Mouse (Mus musculus) gastrocnemius, postnatal 10 days (tissue): ENCODE results near the gene Sgta. TPM values are rescaled to one million over a fixed set of nuclear protein-coding genes. Genes with fewer than 3 reads are reported as not detected.
"Not testable (repeated sequence)": the region's sequence is repeated elsewhere in the genome, so short reads cannot be mapped to it uniquely, and the experiment has no call there.

Source experiments
- DNase-seq: peaks from one replicate; pipeline ENCODE4 v3.0.0; 2021; ENCODE audit warnings: mixed read lengths
- total RNA-seq, 2 experiments: library from RNA; stranded (reverse); gene quantifications; 2 replicates each; pipeline ENCODE4 v1.2.3; 2021

Gene Sgta
- total RNA-seq, 2 experiments from 2014 or later, result 82.2 to 84.4 TPM

DNA sequence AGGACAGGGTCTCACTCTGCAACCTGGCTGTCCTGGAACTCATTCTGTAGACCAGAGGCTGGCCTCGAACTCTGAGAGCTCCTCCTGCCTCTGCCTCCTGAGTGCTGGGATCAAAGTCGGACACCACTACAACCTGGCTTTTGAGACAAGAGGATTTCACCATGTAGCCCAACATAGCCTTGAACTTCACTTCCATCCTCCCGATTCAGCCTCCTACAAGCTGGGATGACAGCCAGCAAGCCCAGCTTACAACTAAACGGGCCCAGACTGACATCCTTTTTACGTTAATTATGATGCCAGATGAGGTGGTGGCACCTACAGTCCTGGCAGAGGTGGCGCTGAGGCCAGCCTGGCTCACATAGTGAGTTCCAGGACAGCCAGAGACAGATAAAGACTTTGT lies 1.1 kb downstream of the Sgta start:
- no peak for DNase-seq

GRCm38 (mm10) chr10:81057406-81058130 lies 2.4 kb downstream of the Sgta start:
- DNase-seq, result no peak

DNA sequence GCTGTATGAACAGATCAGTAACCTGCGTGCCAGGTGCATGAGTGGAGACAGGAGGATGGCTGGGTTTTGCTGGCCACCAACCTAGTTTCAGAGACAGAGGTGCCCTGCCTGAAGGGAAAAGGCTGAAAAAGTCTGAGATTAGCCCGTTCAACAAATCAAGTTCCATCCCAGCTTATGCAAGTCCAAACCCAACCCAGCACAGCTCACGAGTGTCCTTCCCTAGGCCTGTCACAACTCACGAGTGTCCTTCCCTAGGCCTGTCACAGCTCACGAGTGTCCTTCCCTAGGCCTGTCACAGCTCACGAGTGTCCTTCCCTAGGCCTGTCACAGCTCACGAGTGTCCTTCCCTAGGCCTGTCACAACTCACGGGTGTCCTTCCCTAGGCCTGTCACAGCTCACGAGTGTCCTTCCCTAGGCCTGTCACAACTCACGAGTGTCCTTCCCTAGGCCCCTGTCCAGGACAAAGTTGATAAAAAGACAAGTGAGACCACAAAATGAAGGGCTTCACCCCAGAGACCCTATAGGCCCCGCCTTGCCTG lies 4.1 kb downstream of the Sgta start:
- DNase-seq, result not testable (repeated sequence)

- DNase-seq, result no peak
Observed at GRCm38 (mm10) chr10:81055169-81055568, 4.8 kb downstream of the Sgta start.

DNA sequence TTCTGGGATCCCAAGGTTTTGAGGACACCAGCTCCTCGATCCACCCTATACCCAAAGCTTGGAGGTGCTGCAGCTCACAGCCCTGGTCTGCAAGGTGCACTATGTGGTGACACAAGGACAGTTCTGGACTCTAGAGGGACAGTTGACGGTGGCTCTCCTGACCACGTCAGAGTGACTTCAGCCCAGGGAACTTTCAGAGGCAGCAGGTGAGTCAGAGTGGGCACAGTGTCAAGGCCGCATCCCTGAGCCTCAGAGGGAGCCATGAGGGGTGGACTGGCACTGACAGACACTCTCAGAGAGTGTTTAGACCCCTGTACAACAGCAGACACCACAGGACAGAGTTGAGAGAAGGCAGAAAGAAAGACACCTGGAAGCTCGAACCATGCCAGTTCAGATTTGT lies 7.4 kb downstream of the Sgta start:
- no peak for DNase-seq

DNA sequence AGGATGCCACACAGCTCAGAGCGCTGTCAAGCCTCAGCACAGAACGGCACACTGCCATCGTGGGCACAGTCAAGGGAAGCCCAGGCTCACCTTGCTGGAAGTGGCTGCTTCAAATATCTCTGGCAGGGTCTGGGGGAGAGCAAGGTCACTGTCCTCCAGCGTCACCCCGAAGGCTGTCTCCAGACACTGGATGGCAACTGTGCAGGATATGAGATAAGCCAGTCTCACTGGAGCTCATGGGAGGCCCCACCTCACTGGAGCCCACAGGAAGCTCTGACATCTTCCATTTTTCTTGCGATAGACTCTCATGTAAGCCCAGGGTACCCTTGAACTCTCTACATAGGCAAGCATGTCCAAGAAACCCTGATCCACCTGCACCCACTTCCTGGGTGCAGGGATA lies 8.8 kb downstream of the Sgta start:
- DNase-seq, result no peak

DNA sequence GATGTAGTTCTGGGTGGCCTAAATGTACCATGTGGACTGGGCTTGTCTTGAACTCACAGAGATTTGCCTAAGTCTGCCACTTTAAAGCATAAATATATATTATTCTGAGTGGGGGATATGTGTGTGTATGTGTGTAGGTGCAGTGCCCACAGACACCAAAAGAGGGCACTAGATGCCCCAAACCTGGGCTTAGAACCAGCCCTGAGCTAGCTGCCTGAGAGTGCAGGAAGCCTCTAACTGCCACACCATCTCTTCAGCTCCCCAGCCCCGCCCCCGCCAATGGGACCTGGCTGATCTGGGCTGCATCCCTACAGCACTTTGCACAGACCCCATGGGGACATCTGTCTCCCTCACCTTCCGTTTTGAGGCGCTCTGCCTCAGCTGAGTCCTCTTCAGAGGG lies 9.3 kb downstream of the Sgta start:
- DNase-seq, result no peak

- not testable (repeated sequence) for DNase-seq
Observed at GRCm38 (mm10) chr10:81045246-81045645, 14.7 kb downstream of the Sgta start.

- peak; percentile 75 for DNase-seq
Observed at GRCm38 (mm10) chr10:81041458-81042175, 18.4 kb downstream of the Sgta start.

DNA sequence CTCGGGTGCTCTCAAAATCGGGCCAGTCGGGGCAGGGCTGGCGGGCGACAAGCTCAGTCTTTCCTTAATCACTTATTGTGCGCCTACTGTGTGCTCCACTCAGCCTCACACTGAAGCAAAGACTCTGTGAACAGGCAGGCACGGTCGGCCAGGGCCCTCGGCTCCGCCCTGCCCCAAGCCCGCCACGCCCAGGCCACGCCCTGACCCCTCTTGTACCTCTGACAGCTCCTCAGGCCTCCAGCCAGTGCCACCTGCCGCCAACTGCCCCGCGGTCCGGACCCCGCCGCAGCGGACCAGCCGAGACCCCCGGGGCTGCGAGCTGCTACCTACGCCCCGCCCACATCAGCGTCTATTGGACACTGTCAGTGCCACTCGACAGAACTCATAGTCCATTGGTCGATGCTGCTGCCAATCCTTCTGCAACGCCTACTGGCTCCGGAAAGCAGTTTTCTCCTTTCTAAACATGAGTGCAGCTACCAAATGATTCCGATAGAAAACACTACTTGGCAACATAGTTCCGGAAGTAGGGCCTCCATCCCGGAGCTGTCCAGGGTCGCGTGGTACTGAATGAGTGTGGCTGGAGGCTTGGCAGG lies 22.9 kb downstream of the Sgta start, which contains the start of gene Slc39a3:
Gene Slc39a3 (minus strand): TSS at position 439 of the 593 bp plus-strand sequence.
- peak; percentile 97 for DNase-seq

GRCm38 (mm10) chr10:81036251-81036650 lies 23.7 kb downstream of the Sgta start:
- no peak for DNase-seq

DNA sequence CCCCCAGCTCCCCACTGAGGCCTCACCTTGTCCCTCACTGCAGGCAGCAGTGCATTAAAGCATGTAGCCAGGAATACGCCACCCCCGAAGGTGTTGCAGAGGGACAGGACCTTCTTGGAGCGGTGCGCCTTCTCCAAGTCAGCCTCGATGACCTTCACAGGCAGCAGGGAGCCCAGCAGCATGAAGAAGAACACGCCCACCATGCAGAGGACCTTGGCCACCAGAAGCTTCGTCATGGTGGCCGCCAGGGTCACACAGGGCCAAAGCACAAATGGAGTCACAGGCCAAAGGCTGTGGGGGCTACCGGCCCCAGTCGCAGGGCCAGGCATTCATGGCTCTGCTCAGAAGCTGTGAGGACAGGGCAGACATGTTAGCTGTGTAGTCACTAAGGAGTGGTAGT lies 26.4 kb downstream of the Sgta start:
- no peak for DNase-seq

DNA sequence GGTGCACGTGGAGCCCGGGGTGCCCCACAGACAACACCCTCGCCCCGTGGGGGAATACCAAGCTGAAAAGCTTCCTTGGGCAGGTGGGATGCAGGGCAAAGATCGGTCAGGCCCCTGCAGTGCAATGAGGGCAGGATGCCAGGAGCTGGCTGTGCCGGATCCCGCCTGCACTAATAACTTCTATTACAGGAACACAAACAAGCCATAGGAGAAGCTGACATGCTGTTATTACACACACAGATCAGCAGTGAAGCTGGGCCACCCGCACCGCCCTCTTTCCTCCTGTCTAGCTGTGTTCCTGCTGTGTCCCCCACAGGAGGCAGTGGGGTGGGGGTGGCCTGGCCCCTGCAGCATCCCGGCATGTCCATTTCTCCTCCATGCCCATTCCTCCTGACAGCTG lies 30.9 kb downstream of the Sgta start:
- no peak for DNase-seq

- DNase-seq, result no peak
Observed at GRCm38 (mm10) chr10:81028219-81028618, 31.8 kb downstream of the Sgta start.

DNA sequence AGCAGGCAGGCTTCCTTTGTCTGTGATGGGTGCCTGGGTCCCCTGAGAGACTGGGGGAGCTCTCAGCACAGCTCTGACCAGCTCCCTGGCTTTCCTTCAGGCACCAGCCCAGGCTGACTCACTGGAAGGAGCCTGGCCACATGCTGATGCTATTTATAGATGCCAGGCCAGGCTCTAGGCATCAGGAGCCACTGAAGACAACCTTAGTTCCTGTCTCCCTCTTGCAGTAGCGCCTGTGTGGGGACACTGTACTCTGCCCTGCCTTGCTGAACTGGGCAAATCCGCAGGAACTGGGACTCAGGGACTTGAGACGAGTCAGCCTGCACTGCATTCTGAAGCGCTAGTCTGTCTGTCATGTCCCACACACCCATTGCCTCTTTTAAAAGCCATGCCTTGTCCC lies 32.6 kb downstream of the Sgta start:
- no peak for DNase-seq

- no peak for DNase-seq
Observed at GRCm38 (mm10) chr10:81026857-81027256, 33.1 kb downstream of the Sgta start.

- no peak for DNase-seq
Observed at GRCm38 (mm10) chr10:81025639-81026275, 34.2 kb downstream of the Sgta start, which contains the start of gene Diras1. TSS of gene Diras1 (minus strand) at chr10:81025662.

DNA sequence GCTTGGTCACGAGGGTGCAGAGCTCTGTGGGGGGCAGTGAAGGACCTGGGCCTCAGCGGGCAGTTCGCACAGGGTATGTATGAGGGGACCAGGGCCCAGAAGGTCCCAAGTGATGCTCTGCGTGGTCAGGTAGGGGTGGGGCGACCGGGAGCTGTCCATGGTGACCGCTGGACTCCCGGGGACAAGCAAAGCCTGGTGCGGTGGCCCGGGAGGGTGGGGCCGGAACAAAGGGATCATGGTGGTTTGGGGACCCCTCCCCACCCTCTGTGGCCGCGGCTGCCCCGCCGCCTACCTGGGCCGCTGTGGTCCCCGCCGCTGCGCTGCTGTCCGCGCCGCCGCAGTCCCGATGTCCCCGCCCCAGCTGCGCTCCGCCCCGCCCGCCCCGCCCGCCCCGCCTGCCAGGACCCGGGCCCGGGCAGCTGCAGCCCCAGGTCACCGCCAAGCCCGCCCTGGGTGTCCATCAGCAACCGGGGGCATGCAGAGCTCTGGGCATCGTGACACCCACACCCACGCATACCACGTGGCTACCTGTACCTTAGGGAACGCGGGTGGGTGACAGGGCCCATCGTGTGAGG lies 34.8 kb downstream of the Sgta start:
- DNase-seq, result no peak

- no peak for DNase-seq
Observed at GRCm38 (mm10) chr10:81024346-81024937, 35.5 kb downstream of the Sgta start.

DNA sequence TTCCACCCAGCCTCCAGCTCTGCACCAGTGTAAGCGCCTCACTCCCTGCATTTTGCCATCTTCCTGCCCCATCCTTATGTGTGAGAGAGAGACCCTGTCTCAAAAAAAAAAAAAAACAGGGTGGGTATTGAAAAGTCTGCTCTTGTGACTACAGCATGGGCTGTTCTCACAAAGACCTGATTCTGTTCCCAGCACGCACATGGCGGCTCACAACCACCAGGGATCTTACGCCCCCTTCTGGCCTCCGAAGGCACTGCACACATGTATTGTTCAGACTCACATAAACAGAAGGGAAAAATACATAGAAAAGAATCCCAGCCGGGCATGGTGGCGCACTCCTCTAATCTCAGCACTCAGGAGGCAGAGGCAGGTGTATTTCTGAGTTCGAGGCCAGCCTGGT lies 37.2 kb downstream of the Sgta start:
- DNase-seq, result no peak

DNA sequence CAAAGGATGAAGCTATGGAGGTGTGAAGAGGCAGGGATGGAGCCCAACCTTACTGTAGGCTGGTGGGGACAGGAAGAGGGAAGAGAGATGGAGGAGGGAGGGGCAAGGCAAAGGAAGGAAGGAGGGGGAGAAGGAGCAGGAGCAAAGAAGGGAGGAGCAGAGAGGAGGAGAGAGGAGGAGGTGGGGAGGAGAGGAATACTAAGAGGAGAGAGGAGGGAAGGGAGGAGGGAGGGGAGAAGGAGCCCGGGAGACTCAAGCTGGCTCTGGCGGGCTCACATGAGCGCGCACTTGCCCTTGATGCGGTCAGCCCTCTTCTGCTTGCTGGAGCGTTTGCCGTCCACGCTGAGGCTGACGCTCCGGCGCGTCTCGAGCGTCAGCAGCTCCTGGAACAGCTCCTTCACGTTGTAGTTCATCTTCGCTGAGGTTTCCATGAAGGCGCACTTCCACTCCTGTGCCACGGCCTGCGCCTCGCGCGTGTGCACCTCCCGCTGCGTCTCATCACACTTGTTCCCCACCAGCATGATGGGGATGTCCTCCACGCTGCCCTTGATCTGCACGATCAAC lies 38.4 kb downstream of the Sgta start:
- no peak for DNase-seq
